Mouse (Mus musculus) frontal cortex, postnatal 10 days (tissue): Measurements from ENCODE around the gene Tmco1.

Source experiments
- DNase-seq, 2 experiments: peaks; one replicate each; pipeline ENCODE4 v3.0.0; 2022; ENCODE audit warnings: low spot score in 2 of 2, mixed read lengths in 1 of 2

Tmco1 gene

DNA sequence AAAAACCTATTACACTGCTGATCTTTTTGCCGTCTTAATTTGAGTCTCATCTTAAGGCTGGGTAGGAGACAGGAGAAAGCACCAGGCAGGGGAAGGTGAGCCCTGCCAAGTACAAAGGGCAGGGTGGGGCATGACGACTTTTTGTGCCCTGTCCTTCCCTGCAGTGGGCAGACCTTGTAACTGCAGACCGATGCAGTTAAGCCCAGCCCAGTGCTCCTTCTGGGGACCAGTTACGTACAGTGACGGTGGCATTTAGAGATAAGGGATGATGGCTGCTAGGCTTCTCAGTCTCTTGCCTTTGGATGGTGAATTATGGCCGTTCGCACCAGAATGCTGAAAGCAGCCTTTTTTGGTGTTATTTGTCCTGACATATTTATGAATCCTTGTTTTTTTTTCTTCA is 60.3 kb downstream of the Tmco1 start:
- DNase-seq: no peak

GRCm38 (mm10) chr1:167369905-167370304 is 61.7 kb downstream of the Tmco1 start:
- peak; percentile 57 to 69 for DNase-seq

GRCm38 (mm10) chr1:167372739-167373138 is 64.6 kb downstream of the Tmco1 start:
- DNase-seq: no peak

DNA sequence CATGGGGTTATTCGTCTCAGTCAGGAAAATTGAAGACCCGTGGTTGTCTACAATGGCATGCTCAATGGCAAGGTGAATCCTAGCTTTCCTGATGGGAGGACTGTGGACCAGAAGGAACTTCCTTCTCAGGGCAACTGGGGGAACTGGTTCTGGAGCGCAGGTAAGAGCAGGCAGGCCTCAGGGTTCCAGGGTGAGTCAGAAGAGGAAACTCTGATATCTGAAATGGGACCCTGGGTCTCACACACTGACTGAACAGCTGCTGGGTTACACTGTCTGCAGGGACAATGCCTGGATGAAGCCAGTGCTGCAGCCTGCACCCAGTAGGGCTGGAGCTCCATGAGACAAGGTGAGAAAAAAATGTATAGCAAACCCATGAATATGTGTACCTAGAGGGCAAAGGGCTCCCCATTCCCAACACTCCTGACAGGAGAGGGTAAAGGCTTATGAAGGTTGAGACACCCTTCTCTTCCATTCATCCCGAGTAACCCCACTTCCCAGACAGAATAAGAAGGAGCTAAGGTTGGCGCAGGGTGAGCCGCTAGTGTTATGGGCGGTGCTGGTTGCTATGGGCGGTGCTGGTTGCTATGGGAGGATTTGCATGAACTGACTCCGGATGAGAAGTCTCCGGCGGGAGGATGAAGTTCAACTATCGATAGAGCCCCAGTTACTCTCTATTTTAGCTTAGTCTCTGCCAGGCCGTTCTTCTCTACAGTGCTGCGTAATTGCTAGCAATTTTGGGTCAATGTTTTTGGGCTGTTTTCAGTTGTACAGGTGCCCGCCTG is 66.0 kb downstream of the Tmco1 start:
- no peak for DNase-seq

GRCm38 (mm10) chr1:167374942-167375341 is 66.8 kb downstream of the Tmco1 start:
- no peak for DNase-seq

GRCm38 (mm10) chr1:167378019-167378418 is 69.8 kb downstream of the Tmco1 start:
- DNase-seq: no peak

DNA sequence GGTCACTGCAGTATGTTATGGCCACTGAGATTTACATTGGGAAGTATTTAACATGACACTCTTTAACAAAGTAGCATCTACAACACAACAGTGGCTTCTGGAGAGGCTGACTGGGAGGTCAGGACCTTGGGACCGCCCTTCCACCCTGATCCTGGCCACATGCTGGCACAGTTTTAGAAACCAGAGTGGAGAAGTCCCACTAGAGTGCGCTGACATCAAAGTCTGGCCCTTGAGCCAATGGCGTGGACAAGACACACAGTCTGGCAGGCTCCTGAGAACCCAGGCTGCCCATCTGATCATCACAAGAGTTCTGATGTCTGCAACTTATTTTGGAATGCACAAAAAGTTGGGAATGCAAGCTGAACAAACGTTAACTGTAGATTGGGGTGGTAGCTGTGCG is 71.6 kb downstream of the Tmco1 start:
- DNase-seq: no peak

- no peak for DNase-seq
Measured at GRCm38 (mm10) chr1:167380223-167380622, 72.0 kb downstream of the Tmco1 start.

GRCm38 (mm10) chr1:167381050-167382015 is 73.2 kb downstream of the Tmco1 start:
- no peak for DNase-seq

- no peak for DNase-seq
Measured at GRCm38 (mm10) chr1:167382316-167382715, 74.1 kb downstream of the Tmco1 start.

GRCm38 (mm10) chr1:167382763-167383162 is 74.6 kb downstream of the Tmco1 start:
- no peak for DNase-seq

DNA sequence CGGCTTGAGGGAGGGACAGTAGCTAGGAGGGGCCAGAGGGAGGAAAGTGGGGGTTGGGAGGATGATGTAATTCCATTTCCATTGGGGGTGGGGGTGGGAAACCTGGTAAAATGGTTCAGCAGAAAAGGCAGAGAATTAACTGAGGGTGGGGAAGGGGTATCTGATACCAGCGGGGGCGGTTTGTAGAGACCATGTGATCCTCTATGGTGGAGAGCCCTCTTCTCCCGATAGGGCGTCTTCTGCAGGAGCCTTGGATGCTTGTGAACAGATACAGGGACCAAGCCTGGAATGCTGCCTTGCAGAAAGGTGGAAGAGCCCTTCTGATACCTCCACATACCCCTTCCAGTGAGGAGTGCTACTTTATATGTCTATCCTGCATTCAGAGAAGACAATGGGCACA is 75.0 kb downstream of the Tmco1 start:
- no peak for DNase-seq
